In genomic region chr15:7105224-7105623, GRCm38 (mm10) we compare ENCODE assay signal across 23 mouse cellular contexts. TPM values are rescaled to one million over a fixed set of nuclear protein-coding genes. Genes with fewer than 3 reads are reported as not detected.
DNase-seq lines count a peak whose midpoint lies in the region; ATAC-seq and TF ChIP-seq lines count a peak whose summit lies in the region.
"Had no signal": no experiment of that assay in that cellular context is flagged by ENCODE, and none has a peak within 500 bp of the region (broad histone marks: within the 10 kb centered on the region; RNA-seq: fewer than 3 reads in every experiment).

No protein-coding gene starts in this region.

- TF ChIP-seq POLR2A in lung, adult 2 months (IDR thresholded peaks at IDR 0.05; ENCODE audit: borderline replicate concordance, extremely low read depth, low read depth, low read length), result no peak

- 0 out of 2 replicates have a peak overlapping the region, but pooled peaks have one; percentile 2 for H3K27ac ChIP-seq in gastrocnemius, adult 2 months
- H3K27ac ChIP-seq in lung, postnatal 0 days (ENCODE audit: low read length), result no peak overlapping the region
- H3K27ac ChIP-seq in intestine, embryonic 16.5 days (ENCODE audit: low read length), result no peak overlapping the region
- no peak overlapping the region for H3K27ac ChIP-seq in stomach, postnatal 0 days (replicated peaks)
- H3K27ac ChIP-seq in hindbrain, embryonic 16.5 days (ENCODE audit: low read depth, low read length), result no peak overlapping the region
- H3K27ac ChIP-seq: embryonic facial prominence, embryonic 15.5 days; forebrain, embryonic 10.5 days; heart, embryonic 13.5 days; hindbrain, postnatal 0 days had no signal

- H3K4me2 ChIP-seq in lung, postnatal 0 days (replicated peaks; ENCODE audit: low read depth, low read length), result no peak overlapping the region
- no peak overlapping the region for H3K4me2 ChIP-seq in intestine, embryonic 16.5 days (ENCODE audit: low read depth, low read length)
- no peak overlapping the region for H3K4me2 ChIP-seq in stomach, postnatal 0 days (replicated peaks; ENCODE audit: low read depth)
- H3K4me2 ChIP-seq in hindbrain, embryonic 16.5 days (ENCODE audit: low read length), result no peak overlapping the region
- H3K4me2 ChIP-seq: embryonic facial prominence, embryonic 15.5 days; heart, embryonic 13.5 days had no signal

- intact Hi-C loops in gastrocnemius, adult 2 months (cut with DNase I), result no loop called here

- no peak for TF ChIP-seq CTCF in gastrocnemius, adult 2 months (IDR thresholded peaks at IDR 0.05)
- TF ChIP-seq CTCF in lung, postnatal 0 days (IDR thresholded peaks at IDR 0.05), result no peak
- TF ChIP-seq CTCF in lung, adult 2 months (IDR thresholded peaks at IDR 0.05; ENCODE audit: insufficient read depth, low read length), result no peak
- no peak for TF ChIP-seq CTCF in stomach, postnatal 0 days (IDR thresholded peaks at IDR 0.05; ENCODE audit: low read depth)

- DNase-seq in gastrocnemius, adult 2 months, result no peak
- no peak for DNase-seq in gastrocnemius, postnatal 4 days (ENCODE audit: low spot score in 2 of 2)
- DNase-seq in lung, postnatal 0 days (ENCODE audit: low spot score), result peak; percentile 41
- no peak for DNase-seq in lung, adult 2 months
- DNase-seq in stomach, postnatal 0 days (ENCODE audit: low spot score), result peak; percentile 24
- DNase-seq: adrenal gland, postnatal 10 days; B cell, adult 2 months; cerebellum, adult 11 months; cerebellum, adult 8-10 months; cerebellum, postnatal 14 days; embryo, embryonic 11 days; gastrocnemius, postnatal 10 days; heart, postnatal 36 days had no signal

- no peaks in the 10 kb centered on the region; the same call in 1 of the 2 replicates for H3K4me1 ChIP-seq in lung, postnatal 0 days (ENCODE audit: insufficient read depth, low read depth, low read length)
- H3K4me1 ChIP-seq in lung, adult 2 months (ENCODE audit: control insufficient read depth, insufficient read depth, low read length), result no peaks in the 10 kb centered on the region
- H3K4me1 ChIP-seq in intestine, embryonic 16.5 days (ENCODE audit: control insufficient read depth, insufficient read depth, low read length), result no peaks in the 10 kb centered on the region
- H3K4me1 ChIP-seq in stomach, postnatal 0 days (replicated peaks; ENCODE audit: control insufficient read depth, insufficient read depth), result no peaks in the 10 kb centered on the region
- no peaks in the 10 kb centered on the region for H3K4me1 ChIP-seq in hindbrain, embryonic 16.5 days (ENCODE audit: control insufficient read depth, insufficient read depth, low read depth, low read length)
- H3K4me1 ChIP-seq: embryonic facial prominence, embryonic 15.5 days; forebrain, embryonic 10.5 days had no signal

- peak; percentile 52 for ATAC-seq in lung, postnatal 0 days
- ATAC-seq in intestine, embryonic 16.5 days, result peak; percentile 48; the same call in 1 of the 2 replicates
- no peak for ATAC-seq in stomach, postnatal 0 days (ENCODE audit: low FRiP score, low TSS enrichment)
- ATAC-seq in hindbrain, embryonic 16.5 days, result no peak
- ATAC-seq: CD4-positive, CD25-positive, alpha-beta regulatory T cell, adult 4 months; forebrain, embryonic 14.5 days; hindbrain, postnatal 0 days had no signal

- no peaks in the 10 kb centered on the region for H3K9me3 ChIP-seq in lung, postnatal 0 days (ENCODE audit: low read length)
- H3K9me3 ChIP-seq in intestine, embryonic 16.5 days (ENCODE audit: control insufficient read depth, low read length), result no peaks in the 10 kb centered on the region
- no peaks in the 10 kb centered on the region for H3K9me3 ChIP-seq in stomach, postnatal 0 days (ENCODE audit: control insufficient read depth, low read length)
- no peaks in the 10 kb centered on the region for H3K9me3 ChIP-seq in hindbrain, embryonic 16.5 days (ENCODE audit: control insufficient read depth, low read length)
- H3K9me3 ChIP-seq: embryonic facial prominence, embryonic 15.5 days; forebrain, embryonic 10.5 days; G1E; heart, embryonic 13.5 days had no signal

- 20% methylated on average over 5 of the region's 5 CpGs for WGBS in lung, postnatal 0 days
- WGBS in lung, adult 2 months, result 34% methylated on average over 5 of the region's 5 CpGs
- 30% methylated on average over 5 of the region's 5 CpGs for whole genome bisulfite sequencing in intestine, embryonic 16.5 days
- WGBS in stomach, postnatal 0 days, result 16% methylated on average over 5 of the region's 5 CpGs
- 73% methylated on average over 5 of the region's 5 CpGs for WGBS in hindbrain, embryonic 16.5 days

- H3K4me3 ChIP-seq in gastrocnemius, adult 2 months, result no peak overlapping the region
- H3K4me3 ChIP-seq in lung, postnatal 0 days (ENCODE audit: low read depth, low read length), result no peak overlapping the region
- no peak overlapping the region for H3K4me3 ChIP-seq in lung, adult 2 months (replicated peaks; ENCODE audit: extremely low read depth, low read depth, low read length)
- H3K4me3 ChIP-seq in intestine, embryonic 16.5 days (ENCODE audit: low read length), result no peak overlapping the region
- no peak overlapping the region for H3K4me3 ChIP-seq in stomach, postnatal 0 days (ENCODE audit: low read depth, low read length)
- H3K4me3 ChIP-seq in hindbrain, embryonic 16.5 days (ENCODE audit: low read length), result no peak overlapping the region
- H3K4me3 ChIP-seq: embryonic facial prominence, embryonic 15.5 days; erythroblast, embryonic 14.5 days; forebrain, embryonic 10.5 days; heart, embryonic 13.5 days had no signal

- no peaks in the 10 kb centered on the region for H3K27me3 ChIP-seq in lung, postnatal 0 days (replicated peaks; ENCODE audit: insufficient read depth, low read length)
- no peaks in the 10 kb centered on the region for H3K27me3 ChIP-seq in intestine, embryonic 16.5 days (replicated peaks; ENCODE audit: control insufficient read depth, insufficient read depth, low read length)
- no peaks in the 10 kb centered on the region for H3K27me3 ChIP-seq in stomach, postnatal 0 days (ENCODE audit: control insufficient read depth, insufficient read depth, low read length)
- no peaks in the 10 kb centered on the region for H3K27me3 ChIP-seq in hindbrain, embryonic 16.5 days (replicated peaks; ENCODE audit: control insufficient read depth, insufficient read depth, low read length)
- H3K27me3 ChIP-seq: embryonic facial prominence, embryonic 15.5 days; heart, embryonic 13.5 days had no signal

- no peak for TF ChIP-seq EP300 in lung, postnatal 0 days (IDR thresholded peaks at IDR 0.05)
- no peak for TF ChIP-seq EP300 in stomach, postnatal 0 days (optimal IDR thresholded peaks at IDR 0.05)

- no peaks in the 10 kb centered on the region for H3K36me3 ChIP-seq in lung, postnatal 0 days (ENCODE audit: insufficient read depth, low read length)
- H3K36me3 ChIP-seq in intestine, embryonic 16.5 days (ENCODE audit: control insufficient read depth, insufficient read depth, low read length), result no peaks in the 10 kb centered on the region
- no peaks in the 10 kb centered on the region for H3K36me3 ChIP-seq in stomach, postnatal 0 days (ENCODE audit: control insufficient read depth, insufficient read depth, low read length)
- no peaks in the 10 kb centered on the region for H3K36me3 ChIP-seq in hindbrain, embryonic 16.5 days (ENCODE audit: control insufficient read depth, insufficient read depth, low read length)
- H3K36me3 ChIP-seq: embryonic facial prominence, embryonic 15.5 days; forebrain, embryonic 10.5 days; G1E; heart, embryonic 13.5 days had no signal

- H3K9ac ChIP-seq in lung, postnatal 0 days (replicated peaks; ENCODE audit: low read depth), result no peak overlapping the region
- H3K9ac ChIP-seq in intestine, embryonic 16.5 days (ENCODE audit: low read depth, low read length), result no peak overlapping the region
- no peak overlapping the region for H3K9ac ChIP-seq in stomach, postnatal 0 days (ENCODE audit: low read length)
- no peak overlapping the region for H3K9ac ChIP-seq in hindbrain, embryonic 16.5 days (ENCODE audit: low read depth, low read length)
- H3K9ac ChIP-seq: embryonic facial prominence, embryonic 15.5 days; heart, embryonic 13.5 days had no signal

RNA-seq across cellular contexts. Expression of gene Lifr, which starts 14.8 kb away (rescaled TPM):
- total RNA-seq in gastrocnemius, adult 2 months (2021), result 10 to 100 TPM; 66.2 to 83.3 TPM
- 10 to 100 TPM; 58.4 to 59.1 TPM for total RNA-seq in gastrocnemius, postnatal 4 days (2021)
- 29.7 and 35.5 TPM in 2 replicates for polyA plus RNA-seq in lung, postnatal 0 days (2015; fragmentation: Nextera tagmentation; extraction: Ambion mirVana)
- polyA plus RNA-seq in lung, adult 2 months (2012; rRNA removed), result 101 and 222 TPM in 2 replicates
- 11.6 and 12.9 TPM in 2 replicates for polyA plus RNA-seq in intestine, embryonic 16.5 days (2015; fragmentation: Nextera tagmentation; extraction: Ambion mirVana)
- polyA plus RNA-seq in stomach, postnatal 0 days (2015; fragmentation: Nextera tagmentation; extraction: Ambion mirVana), result 15.4 and 15.6 TPM in 2 replicates
- 16.8 and 18.2 TPM in 2 replicates for polyA plus RNA-seq in hindbrain, embryonic 16.5 days (2015; fragmentation: Nextera tagmentation; extraction: Ambion mirVana)
- polyA plus RNA-seq: erythroblast, embryonic 14.5 days; G1E had no signal

Comparison
In these comparisons a context has a peak if more than half of its experiments do, and no peak if none do; other contexts are left out.
1. DNase-seq: peak in lung, postnatal 0 days (single experiment) and stomach, postnatal 0 days (single experiment); none in gastrocnemius, adult 2 months (single experiment), gastrocnemius, postnatal 4 days (0 of 2) and lung, adult 2 months (single experiment).
2. ATAC-seq: peak in lung, postnatal 0 days (single experiment) and intestine, embryonic 16.5 days (single experiment); none in stomach, postnatal 0 days (single experiment) and hindbrain, embryonic 16.5 days (single experiment).